Mouse (Mus musculus) bone marrow, adult 2 months (tissue): ENCODE results near the gene Cpa5.

Experiments used
- CTCF ChIP-seq: fragments of 200-500 bp; IDR thresholded peaks from 2 replicates; pipeline ENCODE4 v1.5.1; 2011; ENCODE audit warnings: low read length, control low read depth; ENCODE audit not compliant: control insufficient read depth, insufficient read depth
- POLR2A ChIP-seq: fragments of 200-500 bp; IDR thresholded peaks from 2 replicates; pipeline ENCODE4 v1.6.1; 2011; ENCODE audit warnings: low read depth, mild to moderate bottlenecking, control low read depth, low read length, borderline replicate concordance; ENCODE audit not compliant: control insufficient read depth

DNA sequence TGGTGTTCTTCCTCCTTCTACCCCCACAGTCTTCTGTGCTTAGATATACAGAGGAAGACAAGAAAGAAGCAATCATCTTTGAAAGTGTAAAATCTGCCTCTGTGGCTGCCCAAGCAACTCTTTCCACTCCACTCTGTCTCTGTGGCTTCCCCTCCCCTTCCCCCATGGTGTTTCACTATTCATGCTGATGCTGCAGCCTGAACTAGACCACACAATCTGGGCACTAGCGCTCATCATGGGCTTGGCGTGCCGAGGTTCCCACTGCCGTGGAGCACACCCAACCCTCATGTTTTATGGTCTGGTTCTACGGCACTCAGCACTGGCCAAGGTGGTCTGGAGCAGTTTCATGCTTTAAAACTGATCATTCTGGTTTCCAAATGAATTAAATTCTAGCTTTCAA lies 60.9 kb downstream of the Cpa5 start:
- TF ChIP-seq POLR2A = no peak
- TF ChIP-seq CTCF = no peak
